Mouse (Mus musculus) CH12.LX (cell line): ENCODE data around the gene Atg4b. TPM values are rescaled to one million over a fixed set of nuclear protein-coding genes. Genes with fewer than 3 reads are reported as not detected.

ENCODE experiments used
- DNase-seq: peaks from one replicate; pipeline ENCODE4 v3.0.0-alpha.2; 2013; ENCODE audit errors: extremely low read depth
- H3K27ac ChIP-seq: 2 replicates; pipeline ENCODE4 v1.5.1; 2012; ENCODE audit warnings: low read depth, mild to moderate bottlenecking, control low read depth, moderate library complexity; ENCODE audit not compliant: insufficient read depth
- H3K27me3 ChIP-seq: replicated peaks from 2 replicates; pipeline ENCODE3; 2012; ENCODE audit warnings: inconsistent platforms
- H3K36me3 ChIP-seq, 2 experiments: replicated peaks in 1 of 2; 2 replicates each; pipeline versions ENCODE3 to v1.6.1; 2012; ENCODE audit warnings: inconsistent platforms in 1 of 2, low read length in 1 of 2, mild to moderate bottlenecking in 1 of 2, mixed read lengths in 1 of 2, moderate library complexity in 1 of 2; ENCODE audit not compliant: control insufficient read depth in 1 of 2, insufficient read depth in 1 of 2
- H3K4me1 ChIP-seq, 2 experiments: 2 replicates each; pipeline ENCODE4 v1.6.1; 2012; ENCODE audit warnings: inconsistent platforms in 1 of 2, moderate library complexity in 1 of 2; ENCODE audit not compliant: insufficient read depth in 2 of 2, control insufficient read depth in 1 of 2
- H3K4me2 ChIP-seq: 2 replicates; pipeline ENCODE4 v1.6.1; 2012; ENCODE audit warnings: low read depth, mild to moderate bottlenecking, control low read depth; ENCODE audit not compliant: poor library complexity, insufficient read depth, severe bottlenecking
- H3K4me3 ChIP-seq, 3 experiments: fragments of 150-350 bp in 1 of 3; sonication (generic) in 1 of 3; replicated peaks in 1 of 3; 2 replicates each; pipeline versions ENCODE3 to v1.5.1; 2011 to 2012; ENCODE audit warnings: low read depth in 2 of 3, low read length in 2 of 3, mild to moderate bottlenecking in 2 of 3, moderate library complexity in 2 of 3, control low read depth in 1 of 3, improper control_type of control experiment in 1 of 3, inconsistent platforms in 1 of 3, mixed read lengths in 1 of 3; ENCODE audit not compliant: poor library complexity in 1 of 3
- H3K79me2 ChIP-seq: replicated peaks from 2 replicates; pipeline ENCODE4 v1.6.1; 2012; ENCODE audit warnings: mild to moderate bottlenecking, moderate library complexity; ENCODE audit not compliant: control insufficient read depth, poor library complexity, insufficient read depth, severe bottlenecking; ENCODE audit errors: extremely low read depth
- H3K9ac ChIP-seq: 2 replicates; pipeline ENCODE4 v1.6.1; 2012; ENCODE audit warnings: low read depth, mild to moderate bottlenecking, control low read depth, moderate library complexity; ENCODE audit not compliant: insufficient read depth
- H3K9me3 ChIP-seq: replicated peaks from 2 replicates; pipeline ENCODE3; 2012; ENCODE audit warnings: low read length, inconsistent platforms, mixed read lengths
- BHLHE40 ChIP-seq: IDR thresholded peaks from 2 replicates; pipeline ENCODE4 v1.6.1; 2011; ENCODE audit warnings: mild to moderate bottlenecking, low read depth, low read length, improper control_type of control experiment
- CHD2 ChIP-seq: IDR thresholded peaks from 2 replicates; pipeline ENCODE4 v1.6.1; 2011; ENCODE audit warnings: low read length, improper control_type of control experiment
- CTCF ChIP-seq, 2 experiments: IDR thresholded peaks in 1 of 2; conservative IDR thresholded peaks in 1 of 2; 2 replicates each; pipeline ENCODE4 v1.5.1; 2011 to 2012; ENCODE audit warnings: low read depth in 2 of 2, low read length in 2 of 2, improper control_type of control experiment in 1 of 2, inconsistent platforms in 1 of 2, mild to moderate bottlenecking in 1 of 2, moderate library complexity in 1 of 2
- E2F4 ChIP-seq: IDR thresholded peaks from 2 replicates; pipeline ENCODE4 v1.6.1; 2011; ENCODE audit warnings: low read depth, low read length, improper control_type of control experiment; ENCODE audit not compliant: insufficient replicate concordance
- ELF1 ChIP-seq: IDR thresholded peaks from 2 replicates; pipeline ENCODE4 v1.6.1; 2014; ENCODE audit warnings: low read depth, mild to moderate bottlenecking, inconsistent platforms, low read length, improper control_type of control experiment
- GABPA ChIP-seq: IDR thresholded peaks from 2 replicates; pipeline ENCODE4 v1.6.1; 2012; ENCODE audit warnings: low read depth, low read length, improper control_type of control experiment, inconsistent platforms; ENCODE audit not compliant: insufficient replicate concordance
- JUN ChIP-seq: IDR thresholded peaks from 2 replicates; pipeline ENCODE4 v1.6.1; 2011; ENCODE audit warnings: low read depth, mild to moderate bottlenecking, low read length, improper control_type of control experiment, moderate library complexity; ENCODE audit not compliant: insufficient read depth
- JUND ChIP-seq: conservative IDR thresholded peaks from 2 replicates; pipeline ENCODE4 v1.6.1; 2011; ENCODE audit warnings: low read depth, low read length, improper control_type of control experiment
- KAT2A ChIP-seq: IDR thresholded peaks from 2 replicates; pipeline ENCODE4 v1.6.1; 2012; ENCODE audit warnings: low read length, improper control_type of control experiment, inconsistent platforms; ENCODE audit not compliant: insufficient replicate concordance
- MAZ ChIP-seq: IDR thresholded peaks from 2 replicates; pipeline ENCODE4 v1.6.1; 2012; ENCODE audit warnings: low read depth, mild to moderate bottlenecking, inconsistent platforms, low read length, improper control_type of control experiment, moderate library complexity
- MEF2A ChIP-seq: IDR thresholded peaks from 2 replicates; pipeline ENCODE4 v1.6.1; 2014; ENCODE audit warnings: low read depth, mild to moderate bottlenecking, inconsistent platforms, low read length, improper control_type of control experiment, borderline replicate concordance
- MYC ChIP-seq: IDR thresholded peaks from 2 replicates; pipeline ENCODE4 v1.6.1; 2011; ENCODE audit warnings: low read depth, mild to moderate bottlenecking, improper control_type of control experiment, low read length
- NELFE ChIP-seq: IDR thresholded peaks from 2 replicates; pipeline ENCODE4 v1.6.1; 2011; ENCODE audit warnings: low read depth, low read length, improper control_type of control experiment
- NRF1 ChIP-seq: IDR thresholded peaks from 2 replicates; pipeline ENCODE4 v1.6.1; 2014; ENCODE audit warnings: low read depth, mild to moderate bottlenecking, inconsistent platforms, low read length, improper control_type of control experiment, moderate library complexity
- PAX5 ChIP-seq: IDR thresholded peaks from 2 replicates; pipeline ENCODE4 v1.6.1; 2012; ENCODE audit warnings: low read length, inconsistent platforms, mixed read lengths
- POLR2AphosphoS2 ChIP-seq: IDR thresholded peaks from 2 replicates; pipeline ENCODE4 v1.6.1; 2011; ENCODE audit warnings: low read depth, low read length, improper control_type of control experiment
- RCOR1 ChIP-seq: conservative IDR thresholded peaks from 2 replicates; pipeline ENCODE4 v1.6.1; 2012; ENCODE audit warnings: low read depth, mild to moderate bottlenecking, inconsistent platforms, low read length, improper control_type of control experiment
- SMC3 ChIP-seq: IDR thresholded peaks from 2 replicates; pipeline ENCODE4 v1.6.1; 2011; ENCODE audit warnings: low read depth, low read length, improper control_type of control experiment
- TBP ChIP-seq: conservative IDR thresholded peaks from 2 replicates; pipeline ENCODE4 v1.6.1; 2011; ENCODE audit warnings: low read depth, low read length, improper control_type of control experiment
- TCF12 ChIP-seq: IDR thresholded peaks from 2 replicates; pipeline ENCODE4 v1.6.1; 2014; ENCODE audit warnings: low read depth, mild to moderate bottlenecking, inconsistent platforms, low read length, improper control_type of control experiment
- UBTF ChIP-seq: IDR thresholded peaks from 2 replicates; pipeline ENCODE4 v1.6.1; 2012; ENCODE audit warnings: low read depth, mild to moderate bottlenecking, inconsistent platforms, low read length, improper control_type of control experiment, moderate library complexity
- USF1 ChIP-seq: IDR thresholded peaks from 2 replicates; pipeline ENCODE4 v1.6.1; 2014; ENCODE audit warnings: low read depth, mild to moderate bottlenecking, inconsistent platforms, low read length, improper control_type of control experiment
- USF2 ChIP-seq: conservative IDR thresholded peaks from 2 replicates; pipeline ENCODE4 v1.6.1; 2011; ENCODE audit warnings: low read depth, low read length, improper control_type of control experiment
- ZC3H11A ChIP-seq: IDR thresholded peaks from 2 replicates; pipeline ENCODE4 v1.6.1; 2012; ENCODE audit warnings: low read depth, mild to moderate bottlenecking, inconsistent platforms, low read length, improper control_type of control experiment
- ZNF384 ChIP-seq: IDR thresholded peaks from 2 replicates; pipeline ENCODE4 v1.6.1; 2012; ENCODE audit warnings: low read depth, low read length, improper control_type of control experiment, inconsistent platforms
- dilution Hi-C: fragments of 300-500 bp; cut with MboI; formaldehyde crosslinking; loops from 2 replicates; pipeline ENCODE4 v1.14.3; 2020; ENCODE audit warnings: low sequenced_read_pairs; ENCODE audit not compliant: extremely low pct_unique_long_range_greater_than_20kb, extremely low pct_ligation_motif_present
- in situ Hi-C: fragments of 300-500 bp; cut with MboI; formaldehyde crosslinking; loops from 3 replicates; pipeline ENCODE4 v1.14.3; 2019; ENCODE audit warnings: low sequenced_read_pairs, low pct_ligation_motif_present, low pct_unique_long_range_greater_than_20kb, mixed read lengths
- polyA plus RNA-seq: library from polyadenylated mRNA; unstranded; fragments of >175 nt; gene quantifications from 2 replicates; pipeline ENCODE4 v1.2.1, GENCODE M21; 2012; ENCODE audit warnings: low read depth; ENCODE audit not compliant: insufficient read length
- total RNA-seq, 2 experiments: library from RNA; depleted of rRNA; stranded (reverse); fragments of 300-350 nt in 1 of 2; fragments of >200 nt in 1 of 2; gene quantifications; 2 replicates each; pipeline ENCODE4 v1.2.3; 2012 to 2014

The Atg4b gene
- total and polyA plus RNA-seq, 3 experiments, result 20.1 to 55.1 (median 21.4) TPM

- peaks cover 49 to 90% of the 10 kb centered on the region in 2 experiments for H3K36me3 ChIP-seq
- no peak overlapping the region for H3K27ac ChIP-seq
- DNase-seq, result no peak
- no peak overlapping the region for H3K4me2 ChIP-seq
- H3K27me3 ChIP-seq, result no peaks in the 10 kb centered on the region
- H3K79me2 ChIP-seq, result peaks cover 21% of the 10 kb centered on the region
- in situ Hi-C loops, result no loop called here
- no peak for TF ChIP-seq TCF12
- no peak for TF ChIP-seq CHD2
- TF ChIP-seq USF2, result no peak
- TF ChIP-seq UBTF, result no peak
- TF ChIP-seq ZC3H11A, result no peak
- no peak for TF ChIP-seq ELF1
- no peak for TF ChIP-seq ZNF384
- no peak for TF ChIP-seq USF1
- TF ChIP-seq POLR2AphosphoS2, result no peak
- no peak for TF ChIP-seq E2F4
- TF ChIP-seq GABPA, result no peak
- TF ChIP-seq KAT2A, result no peak
- TF ChIP-seq MYC, result no peak
- TF ChIP-seq BHLHE40, result no peak
- TF ChIP-seq TBP, result no peak
- TF ChIP-seq JUN, result no peak
- no peak for TF ChIP-seq MAZ
- TF ChIP-seq PAX5, result no peak
- no peak for TF ChIP-seq MEF2A
- peaks cover 2 to 38% of the 10 kb centered on the region in 2 experiments; a peak in 2 of 4 replicates for H3K4me1 ChIP-seq
- no peaks in the 10 kb centered on the region for H3K9me3 ChIP-seq
- dilution Hi-C loops, result no loop called here
- H3K4me3 ChIP-seq, result no peak overlapping the region
- no peak overlapping the region for H3K9ac ChIP-seq
Measured at GRCm38 (mm10) chr1:93795886-93796285, 44.6 kb downstream of the Atg4b start.

- peaks cover 21 to 53% of the 10 kb centered on the region in 2 experiments for H3K36me3 ChIP-seq
- peak overlapping the region; percentile 96 for H3K4me2 ChIP-seq
- no peaks in the 10 kb centered on the region for H3K27me3 ChIP-seq
- no peak overlapping the region for H3K27ac ChIP-seq
- dilution Hi-C loops, result no loop called here
- in situ Hi-C loops, result no loop called here
- no peaks in the 10 kb centered on the region for H3K9me3 ChIP-seq
- DNase-seq, result no peak
- peaks cover 34% of the 10 kb centered on the region for H3K79me2 ChIP-seq
- peak overlapping the region; percentile 80 to 99 (median 84) for H3K4me3 ChIP-seq
- H3K4me1 ChIP-seq, result peaks cover 12 to 53% of the 10 kb centered on the region in 2 experiments; a peak in 3 of 4 replicates
- H3K9ac ChIP-seq, result peak overlapping the region; percentile 87
- TF ChIP-seq NELFE (no peak), NRF1 (no peak), KAT2A (no peak), SMC3 (no peak), JUND (no peak), RCOR1 (no peak), CTCF (conservative IDR thresholded peaks at IDR 0.05 in 1 of 2, IDR thresholded peaks at IDR 0.05 in 1 of 2; ENCODE audit: low read depth in 2 of 2, low read length in 2 of 2) (no peak), MAZ (no peak), ZNF384 (no peak), TCF12 (no peak), JUN (no peak)
Measured at GRCm38 (mm10) chr1:93800670-93801503, 49.6 kb downstream of the Atg4b start.
